Mouse (Mus musculus) common myeloid progenitor, adult 5-6 weeks (primary cell): Measurements from ENCODE around the gene Cdipt. TPM values are rescaled to one million over a fixed set of nuclear protein-coding genes. Genes with fewer than 3 reads are reported as not detected.

Experiments used
- ATAC-seq: replicated peaks from 2 replicates; pipeline ENCODE4 v1.8.0; 2016; ENCODE audit warnings: low read depth, mild to moderate bottlenecking, moderate TSS enrichment, inconsistent platforms; ENCODE audit not compliant: poor library complexity, severe bottlenecking
- total RNA-seq: library from RNA; stranded (forward); fragments of 200-1000, 187-1606 nt; gene quantifications from 2 replicates; pipeline ENCODE4 v1.2.3, GENCODE M21; 2017

Gene Cdipt
- total RNA-seq, 1 experiment from 2014 or later: 60.5 TPM

GRCm38 (mm10) chr7:126967361-126967760 is 8.4 kb upstream of the Cdipt start:
- no peak for ATAC-seq

- ATAC-seq: 0 out of 2 replicates have a peak, but pooled peaks have one; percentile 31
These were observed 221 bp upstream of the Cdipt start for GRCm38 (mm10) chr7:126975493-126975892.

GRCm38 (mm10) chr7:126975950-126976866 is 494 bp downstream of the Cdipt start, which contains the start of gene Cdiptos:
Gene Cdiptos (minus strand): TSS chr7:126976098.
- ATAC-seq: peak; percentile 95

- ATAC-seq: no peak
These were observed 1.3 kb downstream of the Cdipt start for GRCm38 (mm10) chr7:126976878-126977459.

DNA sequence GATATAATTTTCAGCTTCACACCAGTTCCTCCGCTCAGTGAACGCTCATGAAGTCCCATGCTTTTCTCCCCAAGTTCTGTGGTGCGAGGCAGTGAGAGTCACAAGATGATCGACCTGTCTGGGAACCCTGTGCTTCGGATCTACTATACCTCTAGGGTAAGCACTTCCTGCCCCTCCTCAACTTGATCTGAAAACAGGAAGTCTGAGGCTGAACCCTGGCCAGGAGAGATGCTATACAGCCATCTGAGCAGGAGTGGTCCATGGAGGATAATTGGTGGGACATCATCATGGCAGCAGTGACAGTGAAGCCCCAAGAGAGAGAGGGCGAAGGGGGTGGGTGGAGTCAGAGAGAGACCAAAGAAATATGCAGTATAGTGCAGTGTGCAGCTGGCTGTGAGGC is 3.1 kb downstream of the Cdipt start:
- ATAC-seq: no peak

DNA sequence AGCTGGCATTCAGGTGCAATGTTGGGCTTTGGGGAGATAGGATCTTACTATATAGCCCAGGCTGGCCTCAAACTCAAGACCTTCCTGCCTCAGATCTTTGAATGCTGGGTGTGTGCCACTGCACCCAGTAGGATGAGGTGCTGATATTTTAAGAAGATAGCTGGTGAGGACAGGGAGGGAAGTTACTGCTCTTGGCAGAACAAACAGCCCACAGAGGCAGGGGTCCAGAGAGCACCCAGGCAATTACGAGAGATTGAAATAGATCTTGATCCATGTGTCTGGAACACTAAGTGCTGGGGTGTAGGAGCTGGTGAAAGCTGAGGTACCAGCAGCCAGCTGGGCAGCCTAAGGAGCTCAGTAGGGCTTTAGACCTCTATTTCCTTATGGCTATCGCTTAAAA is 5.9 kb downstream of the Cdipt start:
- ATAC-seq: no peak

DNA sequence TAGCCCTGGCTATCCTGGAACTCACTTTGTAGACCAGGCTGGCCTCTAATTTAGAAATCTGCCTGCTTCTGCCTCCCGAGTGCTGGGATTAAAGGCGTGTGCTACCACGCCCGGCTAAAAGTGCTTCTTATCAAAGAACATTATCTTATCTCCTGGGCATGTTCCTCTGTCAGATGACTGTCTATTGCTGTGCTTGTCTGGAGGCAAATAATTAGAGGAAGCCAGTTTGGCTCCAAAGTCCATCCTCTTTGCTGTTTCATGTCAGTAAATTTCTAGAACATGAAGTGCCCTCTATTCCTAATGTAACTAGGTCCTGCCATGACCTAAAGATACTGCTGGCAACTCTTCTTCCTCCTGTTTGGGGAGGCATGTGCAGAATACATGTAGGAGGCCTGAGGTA is 6.3 kb downstream of the Cdipt start:
- no peak for ATAC-seq

- ATAC-seq: no peak
These were observed 7.4 kb downstream of the Cdipt start for GRCm38 (mm10) chr7:126983113-126983512.

DNA sequence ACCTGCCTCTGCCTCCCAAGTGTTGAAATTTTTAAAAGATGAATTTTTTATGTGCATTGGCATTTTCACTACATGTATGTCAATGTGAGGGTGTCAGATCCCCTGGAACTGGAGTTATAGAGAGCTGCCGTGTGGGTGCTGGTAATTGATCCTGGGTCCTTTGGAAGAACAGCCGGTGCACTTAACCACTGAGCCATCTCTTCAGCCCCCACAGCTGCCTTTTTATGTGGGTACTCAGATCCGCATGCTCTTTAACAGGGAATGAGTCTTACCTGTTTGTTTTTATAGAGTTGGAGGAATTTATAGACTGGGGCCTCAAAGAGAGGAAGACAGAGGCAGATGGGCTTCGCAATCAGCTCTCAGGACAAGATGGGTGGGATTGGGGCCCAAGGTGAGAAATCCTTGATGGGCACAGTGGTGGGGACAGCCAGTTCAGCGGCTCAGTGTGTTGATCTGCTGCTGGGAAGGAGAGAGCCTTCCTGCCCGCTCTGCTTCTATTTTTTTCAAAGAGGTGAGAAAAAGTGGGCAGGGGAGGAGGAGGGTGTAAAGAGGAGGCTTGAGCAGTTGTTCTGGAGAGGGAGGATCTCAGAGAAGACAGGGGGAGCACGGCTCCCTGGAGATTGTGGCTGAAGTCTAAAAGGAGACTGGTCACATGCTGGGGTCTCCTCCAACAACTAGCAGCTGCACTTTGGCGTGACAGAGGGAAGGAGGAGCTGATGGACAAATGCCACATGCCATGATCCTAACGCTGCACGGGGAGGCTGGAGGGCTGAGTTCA is 9.1 kb downstream of the Cdipt start:
- ATAC-seq: no peak

GRCm38 (mm10) chr7:126986319-126986718 is 10.6 kb downstream of the Cdipt start:
- ATAC-seq: peak; percentile 60; the same call in 1 of the 2 replicates

DNA sequence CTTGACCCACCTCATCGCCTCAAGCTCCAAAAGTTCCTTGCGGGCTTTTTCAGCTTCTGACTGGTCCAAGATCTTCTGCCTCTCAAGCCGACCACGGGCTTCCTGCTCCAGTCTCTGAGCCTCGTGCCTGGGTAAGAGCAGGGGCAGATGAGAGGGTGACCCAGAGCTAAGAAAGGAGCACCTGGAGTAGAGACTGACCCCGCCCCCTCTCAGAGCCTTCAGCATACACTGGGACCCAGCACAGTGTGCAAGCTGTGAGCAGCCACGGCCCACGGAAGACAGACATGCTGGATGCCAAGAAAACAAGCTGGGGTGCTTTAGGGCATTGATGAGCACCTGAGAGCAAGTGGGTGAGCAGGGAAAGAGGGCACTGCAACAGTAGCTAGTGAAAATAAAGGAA is 13.1 kb downstream of the Cdipt start:
- ATAC-seq: no peak

DNA sequence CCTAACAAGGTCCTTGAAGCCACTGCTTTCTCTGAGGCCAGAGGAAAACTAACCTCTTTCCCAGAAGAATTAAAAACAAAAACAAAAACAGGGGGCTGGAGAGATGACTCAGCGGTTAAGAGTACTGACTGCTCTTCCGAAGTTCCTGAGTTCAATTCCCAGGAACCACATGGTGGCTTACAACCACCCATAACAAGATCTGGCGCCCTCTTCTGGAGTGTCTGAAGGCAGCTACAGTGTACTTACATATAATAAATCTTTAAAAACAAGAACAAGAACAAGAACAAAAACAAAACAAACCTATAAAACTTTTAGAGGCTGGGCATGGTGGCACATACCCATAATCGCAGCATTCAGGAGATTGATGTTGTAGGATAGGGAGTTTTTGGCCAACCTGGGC is 20.7 kb downstream of the Cdipt start:
- ATAC-seq: no peak

GRCm38 (mm10) chr7:126999568-126999967 is 23.9 kb downstream of the Cdipt start:
- no peak for ATAC-seq

DNA sequence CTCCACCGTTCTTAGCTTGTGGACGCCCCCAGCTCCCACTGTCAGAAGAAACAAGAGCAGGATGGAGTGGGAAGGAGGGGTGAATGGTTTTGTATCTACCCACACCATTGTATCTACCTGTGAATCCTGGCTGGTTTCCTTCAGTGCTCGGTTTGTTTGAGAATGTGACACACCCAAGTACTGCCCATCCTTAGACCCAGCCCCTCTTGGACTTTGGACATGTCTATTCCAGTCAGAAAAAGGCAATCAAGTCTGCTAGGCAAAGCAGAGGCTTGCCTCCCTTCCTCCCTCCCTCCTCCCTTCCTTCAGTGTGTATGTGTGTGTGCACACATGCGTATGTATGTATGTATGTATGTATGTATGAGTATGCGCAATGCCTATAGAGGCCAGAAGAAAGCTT is 27.9 kb downstream of the Cdipt start:
- no peak for ATAC-seq

DNA sequence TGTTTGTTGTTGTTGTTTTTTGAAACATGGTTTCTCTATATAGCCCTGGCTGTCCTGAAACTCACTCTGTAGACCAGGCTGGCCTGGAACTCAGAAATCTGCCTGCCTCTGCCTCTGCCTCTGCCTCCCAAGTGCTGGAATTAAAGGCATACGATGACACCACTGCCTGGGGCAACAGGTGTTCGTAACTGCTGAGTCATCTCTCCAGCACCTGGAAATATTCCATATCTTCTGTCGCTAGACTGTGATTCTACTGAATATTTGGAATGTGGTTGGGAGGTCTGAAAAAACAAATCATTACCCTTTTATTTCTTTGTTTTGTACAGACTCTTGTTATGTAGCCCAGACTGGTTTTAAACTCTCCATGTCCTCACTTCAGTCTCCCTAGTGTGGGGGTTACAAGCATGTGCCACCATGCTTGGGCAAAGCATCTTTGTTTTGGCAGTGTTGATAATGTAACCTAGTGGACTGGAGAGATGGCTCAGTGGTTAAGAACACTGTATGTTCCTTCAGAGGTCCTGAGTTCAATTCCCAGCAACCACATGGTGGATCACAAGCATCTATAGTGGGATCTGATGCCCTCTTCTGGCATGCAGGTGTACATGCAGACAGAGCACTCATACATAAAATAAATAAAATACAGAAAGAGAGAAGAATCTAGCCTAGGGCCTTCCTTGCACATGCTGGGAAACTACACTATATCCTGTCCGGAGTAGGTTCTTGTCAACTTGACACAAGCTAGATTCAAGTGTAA is 28.6 kb downstream of the Cdipt start:
- ATAC-seq: no peak

GRCm38 (mm10) chr7:127007313-127008024 is 31.8 kb downstream of the Cdipt start:
- no peak for ATAC-seq

DNA sequence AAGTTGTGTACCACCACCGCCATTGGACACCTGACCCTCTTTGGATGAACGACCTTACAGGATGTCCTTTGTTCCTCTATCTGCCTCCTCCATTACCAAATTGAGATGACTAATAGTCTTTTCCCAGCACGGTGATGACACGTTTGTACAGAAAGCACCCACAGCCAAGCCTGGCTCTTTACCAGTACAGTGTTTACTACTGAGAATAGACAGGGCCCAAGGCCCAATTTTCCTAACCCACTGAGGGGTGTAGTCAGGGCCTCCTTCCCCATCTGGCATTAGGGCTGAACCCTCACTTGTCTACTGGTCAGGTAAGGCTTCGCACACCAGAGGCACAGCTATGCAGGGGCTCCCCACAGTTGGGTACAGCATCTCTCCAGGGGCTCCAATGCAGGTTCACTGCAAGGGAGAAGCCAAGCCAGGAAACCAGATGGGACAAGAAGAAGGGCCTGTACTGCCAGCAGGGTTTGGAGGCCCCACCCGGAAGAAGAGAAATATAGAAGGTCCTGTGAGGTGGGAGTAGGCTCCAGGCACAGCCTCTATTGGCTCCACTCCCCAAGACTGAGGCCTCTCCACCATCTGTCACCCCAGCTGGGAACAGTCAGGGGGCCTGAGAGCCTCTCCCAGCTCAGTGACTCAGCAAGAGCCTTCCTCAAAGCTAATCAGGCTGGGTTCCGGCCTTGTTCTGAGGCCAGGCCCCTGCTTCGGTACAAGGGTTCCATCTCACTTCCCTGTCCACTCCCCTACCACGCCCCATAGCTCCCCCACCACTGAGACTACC is 32.7 kb downstream of the Cdipt start:
- peak; percentile 95 for ATAC-seq

DNA sequence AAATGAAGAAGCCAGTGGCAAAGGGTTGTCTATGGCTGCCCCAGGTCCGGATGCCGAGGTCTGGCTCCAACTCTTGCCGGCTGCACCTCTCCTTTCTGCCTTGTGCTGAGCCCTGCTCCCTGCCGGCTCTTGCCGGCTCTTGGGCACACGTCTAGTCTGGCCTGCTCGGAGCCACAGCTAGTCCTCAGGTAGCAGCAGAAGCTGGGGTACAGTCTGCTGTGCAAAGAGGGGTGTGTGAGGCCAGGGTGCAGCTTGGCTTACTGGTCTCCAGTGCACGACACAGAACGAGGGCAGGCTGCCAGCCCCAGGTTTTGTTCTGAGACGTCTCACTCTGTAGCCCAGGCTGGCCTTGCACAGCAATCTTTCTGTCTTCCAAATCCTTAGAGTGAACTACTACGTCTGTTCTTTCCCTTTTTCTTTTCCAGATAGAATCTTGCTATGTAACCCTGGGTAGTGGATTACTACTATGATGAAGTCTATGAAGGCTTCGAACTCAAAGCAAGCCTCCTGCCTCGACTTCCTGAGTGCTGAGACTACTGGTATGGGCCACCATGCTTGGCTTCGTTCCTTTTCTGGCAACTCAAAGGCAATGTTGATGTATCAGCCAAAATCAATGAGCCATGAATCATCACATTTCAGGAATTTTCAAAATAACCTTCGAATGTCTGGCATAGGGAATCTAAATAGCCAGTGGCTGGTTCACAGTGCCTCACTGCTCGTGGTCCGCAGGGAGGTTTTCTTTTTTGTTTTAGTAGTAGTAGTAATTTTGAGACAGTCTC is 33.8 kb downstream of the Cdipt start:
- ATAC-seq: peak; percentile 9; the same call in 1 of the 2 replicates
